Mouse (Mus musculus) kidney, adult 18-20 months (tissue): Measurements from ENCODE around the gene 4930512M02Rik.
"Not testable (repeated sequence)": the region's sequence is repeated elsewhere in the genome, so short reads cannot be mapped to it uniquely, and the experiment has no call there.

ENCODE experiments used
- DNase-seq: peaks from one replicate; pipeline ENCODE4 v3.0.0; 2021

4930512M02Rik gene

DNA sequence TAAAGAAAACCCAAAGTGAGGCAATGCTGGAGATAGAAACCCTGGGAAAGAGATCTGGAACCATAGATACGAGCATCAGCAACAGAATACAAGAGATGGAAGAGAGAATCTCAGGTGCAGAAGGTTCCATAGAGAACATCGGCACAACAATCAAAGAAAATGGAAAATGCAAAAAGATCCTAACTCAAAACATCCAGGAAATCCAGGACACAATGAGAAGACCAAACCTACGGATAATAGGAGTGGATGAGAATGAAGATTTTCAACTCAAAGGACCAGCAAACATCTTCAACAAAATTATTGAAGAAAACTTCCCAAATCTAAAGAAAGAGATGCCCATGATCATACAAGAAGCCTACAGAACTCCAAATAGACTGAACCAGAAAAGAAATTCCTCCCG lies at the start of gene 4930512M02Rik:
4930512M02Rik (minus strand) TSS at position 101 of the 400 bp plus-strand sequence.
- not testable (repeated sequence) for DNase-seq

DNA sequence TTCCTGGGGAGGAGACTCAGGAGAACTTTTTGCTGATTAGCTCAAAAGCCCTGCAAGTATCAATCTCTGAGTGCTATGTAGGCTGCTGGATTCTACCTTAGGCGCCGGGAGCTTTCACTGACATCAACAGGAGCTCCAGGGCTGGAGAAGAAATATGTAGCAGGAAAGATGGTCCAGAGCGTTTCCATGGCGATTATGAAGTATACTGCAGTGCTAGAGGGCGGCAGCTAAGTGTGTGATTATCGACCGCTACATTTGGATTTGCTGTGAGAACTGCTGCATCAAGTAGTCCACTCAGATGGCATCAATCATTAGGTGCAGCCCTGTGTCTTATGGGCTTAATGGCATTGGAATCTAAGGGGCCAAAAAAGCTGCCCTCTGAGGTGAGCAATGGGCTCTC lies 49.5 kb upstream of the 4930512M02Rik start:
- DNase-seq = no peak

DNA sequence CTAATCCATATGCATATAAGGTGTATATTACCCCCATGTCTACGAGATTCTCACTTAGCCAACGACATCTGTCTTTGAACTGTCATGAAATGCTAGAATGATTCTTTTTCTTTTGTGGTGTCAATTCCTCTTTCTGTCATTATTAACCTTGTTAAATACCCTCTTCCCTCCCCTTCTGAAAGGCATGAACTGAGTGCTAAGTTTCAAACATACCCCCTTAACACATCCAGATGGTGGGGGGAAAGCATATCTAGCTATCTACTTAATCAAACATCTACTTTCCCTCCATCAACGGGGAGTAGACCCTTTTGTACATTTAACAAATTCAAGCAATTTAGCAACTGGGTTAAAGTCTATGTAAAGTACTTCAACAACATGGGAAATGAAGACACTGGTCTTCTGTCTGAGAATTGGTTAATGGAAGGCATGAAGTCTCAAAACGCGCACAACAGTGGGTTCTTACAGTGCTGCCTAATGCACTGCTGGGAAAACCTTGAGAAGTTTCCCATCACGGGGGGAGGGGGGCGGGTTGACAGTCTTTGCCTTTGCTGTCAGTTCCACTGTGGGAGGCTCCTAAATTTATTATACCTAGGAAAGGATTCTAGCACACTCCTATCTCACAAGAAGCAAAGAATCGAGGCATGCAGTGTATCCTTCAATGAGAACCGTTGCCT lies 48.6 kb upstream of the 4930512M02Rik start:
- DNase-seq = no peak

DNA sequence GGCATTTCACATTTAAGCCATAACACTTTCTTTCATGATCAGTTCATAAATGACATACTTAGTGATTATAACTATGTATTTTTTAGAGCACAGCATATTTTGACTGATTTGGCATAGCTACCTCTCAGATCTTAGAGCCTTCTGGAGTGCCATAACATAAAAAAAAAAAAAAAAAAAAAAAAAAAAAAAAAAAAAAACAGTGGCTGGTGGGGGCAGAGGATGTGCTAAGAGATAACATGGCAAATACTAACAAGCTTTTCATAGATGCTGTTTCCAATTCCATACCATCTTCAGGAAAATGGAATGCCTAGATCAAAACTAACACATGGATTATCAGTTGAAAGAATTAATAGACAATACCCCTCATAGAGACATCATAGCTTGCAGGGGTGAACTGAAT lies 47.4 kb upstream of the 4930512M02Rik start:
- DNase-seq = no peak

DNA sequence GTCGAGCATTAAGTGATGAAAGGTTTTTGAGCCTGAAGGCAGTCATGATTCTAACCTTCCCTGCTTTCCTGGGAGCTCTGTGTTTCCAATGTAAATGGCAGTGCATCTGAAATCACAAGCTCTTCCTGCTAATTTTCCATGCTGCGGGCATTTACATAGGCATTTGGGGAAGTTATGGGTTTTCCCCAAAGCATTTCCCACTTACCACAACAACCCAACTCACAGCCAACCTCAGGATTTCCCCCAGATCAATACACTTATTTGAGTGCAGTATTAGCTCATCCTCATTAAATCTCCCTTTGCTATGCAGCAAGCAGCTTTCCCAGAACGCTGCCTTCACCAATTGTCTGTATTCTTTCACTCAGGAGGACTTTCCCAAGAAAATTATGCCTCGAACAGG lies 45.3 kb upstream of the 4930512M02Rik start:
- DNase-seq = no peak

DNA sequence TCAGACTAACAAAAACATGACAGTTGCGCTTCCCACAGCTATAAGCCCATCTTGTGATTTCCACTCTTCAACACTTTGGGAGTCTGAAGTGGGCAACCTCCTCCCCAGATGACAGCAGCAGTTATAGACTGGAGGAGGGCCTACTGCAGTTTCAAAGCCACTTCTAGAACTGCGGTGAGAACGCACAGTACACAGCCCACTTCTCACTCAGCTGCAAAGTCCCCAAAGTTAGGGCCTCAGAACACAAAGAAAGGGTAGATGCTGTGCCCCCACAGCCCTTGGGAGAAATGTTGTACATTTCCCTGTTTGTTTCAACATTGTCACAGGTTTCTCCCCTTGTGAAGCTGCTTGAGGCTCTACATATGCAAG lies 40.3 kb upstream of the 4930512M02Rik start:
- no peak for DNase-seq

DNA sequence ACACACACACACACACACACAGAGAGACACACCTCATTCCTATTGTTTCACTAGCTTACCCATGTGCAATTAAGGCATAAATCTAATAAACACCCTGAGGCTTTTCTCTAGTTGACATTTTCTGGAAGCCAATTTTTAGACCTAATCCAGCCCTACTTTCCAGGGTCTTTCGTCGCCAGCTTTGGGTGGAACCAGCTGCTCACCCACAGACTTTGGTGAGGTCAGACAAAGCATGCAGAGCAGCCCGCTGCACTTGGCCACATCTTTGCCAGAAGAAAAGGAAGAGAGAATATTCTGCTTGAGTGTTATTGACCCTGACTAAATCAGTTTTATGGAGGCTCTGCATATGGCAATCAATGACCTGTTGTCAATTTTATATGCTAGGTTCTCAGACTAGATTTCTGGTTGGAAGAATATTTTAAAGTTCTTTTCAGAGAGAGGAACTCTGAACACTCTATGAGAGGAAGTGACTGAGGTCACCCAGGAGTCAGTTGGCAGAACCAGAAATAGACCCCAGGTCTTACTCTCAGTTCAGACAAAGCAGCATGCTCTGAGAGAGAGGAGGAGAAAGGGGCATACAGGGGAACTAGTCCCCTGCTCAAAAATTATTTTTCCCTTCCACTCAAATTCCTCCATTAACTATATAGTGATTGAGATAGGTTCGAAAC lies 39.8 kb upstream of the 4930512M02Rik start:
- DNase-seq = no peak

DNA sequence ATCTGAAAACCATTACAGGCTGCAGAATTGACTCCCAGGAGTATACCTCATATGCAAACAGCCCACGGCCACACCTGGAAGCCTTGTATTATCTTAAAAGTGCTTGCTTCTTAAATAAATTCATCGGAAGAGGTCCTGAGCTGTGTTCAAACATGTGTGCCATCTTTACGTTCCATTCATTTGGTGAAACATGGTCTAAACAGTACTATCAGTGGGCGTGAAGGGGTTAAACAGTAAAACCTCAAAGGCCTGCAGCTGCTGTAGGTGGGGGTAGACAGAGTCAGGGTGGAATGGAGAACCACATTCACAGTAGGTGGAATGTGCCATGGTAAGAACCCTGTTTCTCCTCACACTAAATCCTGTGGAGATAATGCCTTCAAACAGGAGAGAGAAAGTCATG lies 33.0 kb upstream of the 4930512M02Rik start:
- DNase-seq = no peak

DNA sequence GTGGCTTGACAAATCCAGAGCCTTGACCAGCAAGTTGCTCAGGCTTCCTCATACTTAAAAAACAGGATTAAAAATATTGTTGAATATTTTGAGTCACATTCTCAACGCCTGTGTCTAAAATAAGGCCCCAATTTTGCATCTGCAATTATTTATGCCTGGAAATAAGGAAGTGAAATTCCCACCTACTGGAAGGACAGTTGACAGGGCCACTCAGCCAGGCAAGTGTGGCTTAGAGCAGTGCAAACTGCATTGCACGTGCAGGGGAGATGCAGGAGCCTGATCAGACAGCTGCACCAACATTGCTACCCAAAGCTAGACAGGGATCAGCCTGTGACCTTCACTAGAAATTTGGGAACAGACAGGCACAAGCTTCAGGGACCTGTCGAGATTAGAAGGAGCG lies 31.2 kb upstream of the 4930512M02Rik start:
- no peak for DNase-seq

DNA sequence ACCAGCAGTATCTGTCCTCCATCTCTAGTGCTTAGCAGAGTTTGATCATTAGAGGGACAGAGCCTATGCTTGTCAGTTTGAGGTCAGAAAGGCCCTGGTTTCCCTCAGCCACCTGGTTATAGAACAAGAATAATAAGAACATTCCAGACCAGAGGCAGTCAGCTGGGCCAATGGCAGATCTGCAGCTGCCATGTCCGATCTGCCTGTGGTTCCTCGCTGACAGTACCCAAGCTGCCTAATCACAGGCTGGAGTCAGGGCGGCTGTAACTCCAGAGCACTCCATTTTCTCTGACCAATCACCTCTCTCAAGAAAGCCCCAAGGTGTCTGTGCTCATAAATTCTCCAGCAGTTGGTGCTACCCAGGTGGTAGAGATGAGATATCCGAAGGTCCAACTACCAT lies 30.0 kb upstream of the 4930512M02Rik start:
- no peak for DNase-seq

DNA sequence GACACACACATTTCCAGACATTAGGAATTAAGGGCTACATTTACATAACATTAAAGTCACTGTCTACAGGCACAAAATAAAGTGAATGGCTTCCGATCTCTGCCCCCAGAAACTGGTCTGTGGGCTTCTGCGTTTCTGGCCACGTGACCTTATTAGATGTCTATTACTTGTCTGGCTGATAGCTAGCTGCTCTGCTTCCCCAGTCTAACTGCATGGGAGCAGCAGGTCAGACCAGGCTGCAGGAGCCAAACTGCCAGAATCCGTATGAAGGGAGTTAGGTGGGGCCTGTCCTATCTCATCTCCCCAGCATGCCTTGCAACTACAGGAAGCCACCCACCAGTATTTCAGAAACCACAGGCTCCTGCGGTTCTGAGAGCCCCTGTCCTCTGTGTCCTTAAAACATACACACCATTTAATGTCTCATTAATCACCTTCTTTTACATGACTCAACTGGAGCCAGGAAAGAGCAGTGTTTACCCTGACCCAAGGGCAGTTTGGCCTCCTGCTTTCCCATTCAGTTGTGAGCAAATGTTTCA lies 29.4 kb upstream of the 4930512M02Rik start:
- DNase-seq = no peak

DNA sequence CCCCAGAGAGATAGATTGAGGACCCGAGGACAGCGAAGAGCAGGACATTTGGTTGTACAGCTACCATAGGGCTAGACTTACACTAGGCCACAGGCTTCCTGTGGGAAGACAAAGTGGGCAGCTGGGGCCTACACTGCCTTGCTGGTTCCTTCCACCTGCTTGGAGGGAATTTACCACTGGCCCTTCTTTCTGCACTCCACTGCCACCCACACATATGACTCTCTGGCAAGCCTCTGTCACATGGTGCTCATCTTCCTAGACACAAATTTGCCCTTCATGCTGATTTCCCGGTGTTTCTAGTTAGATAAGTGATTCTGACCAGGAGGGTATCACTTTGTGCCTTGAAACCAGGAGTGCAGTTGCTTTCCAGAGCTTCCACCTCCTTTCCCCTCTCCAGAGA lies 28.8 kb upstream of the 4930512M02Rik start:
- DNase-seq = no peak

DNA sequence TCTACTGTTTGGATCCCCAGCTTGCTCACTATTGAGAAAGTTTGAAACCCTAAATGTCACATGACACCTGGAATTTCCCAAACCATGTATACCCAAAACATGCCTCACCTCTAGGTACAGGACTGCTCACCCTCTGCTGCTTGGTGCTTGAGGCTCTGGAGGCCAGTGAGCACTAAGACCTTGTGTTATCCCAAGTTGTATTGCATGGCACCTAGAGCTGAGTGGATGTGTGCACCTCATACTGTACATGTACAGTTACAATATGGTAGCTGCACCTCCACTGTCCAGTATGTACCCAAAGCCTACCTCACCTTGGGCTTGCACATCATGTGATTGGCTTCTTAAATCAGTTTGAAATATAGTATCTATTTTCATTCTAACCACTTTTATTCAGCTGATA lies 16.7 kb upstream of the 4930512M02Rik start:
- no peak for DNase-seq

DNA sequence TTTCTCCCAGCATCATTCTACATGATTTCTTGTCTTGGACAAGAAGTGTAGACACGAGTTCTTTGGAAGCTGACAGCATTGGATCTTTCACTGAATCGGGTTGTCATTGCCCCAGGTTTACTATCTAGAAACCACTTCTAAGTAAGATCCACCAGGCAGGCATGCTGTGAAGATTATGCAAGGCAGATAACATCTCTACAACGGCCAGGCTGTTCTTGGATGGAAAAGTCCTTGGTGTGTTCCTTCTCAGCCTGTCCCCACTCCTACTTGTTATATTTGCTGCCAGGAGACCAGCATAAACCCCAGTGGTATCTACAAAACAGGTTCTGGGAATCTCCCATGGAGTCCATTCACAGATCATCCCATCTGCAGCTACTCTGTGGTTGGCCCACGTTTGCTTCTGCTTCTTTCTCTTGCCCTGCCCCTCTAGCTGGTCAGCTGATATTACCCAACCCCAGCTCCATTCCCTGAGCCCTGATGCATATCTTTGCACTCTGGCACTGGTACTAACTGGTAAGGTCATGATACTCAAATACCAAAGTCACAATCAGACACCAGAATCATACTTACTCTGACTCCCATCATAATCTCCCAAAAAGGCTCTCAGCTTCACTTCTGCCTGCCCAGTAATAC lies 3.4 kb downstream of the 4930512M02Rik start:
- no peak for DNase-seq

DNA sequence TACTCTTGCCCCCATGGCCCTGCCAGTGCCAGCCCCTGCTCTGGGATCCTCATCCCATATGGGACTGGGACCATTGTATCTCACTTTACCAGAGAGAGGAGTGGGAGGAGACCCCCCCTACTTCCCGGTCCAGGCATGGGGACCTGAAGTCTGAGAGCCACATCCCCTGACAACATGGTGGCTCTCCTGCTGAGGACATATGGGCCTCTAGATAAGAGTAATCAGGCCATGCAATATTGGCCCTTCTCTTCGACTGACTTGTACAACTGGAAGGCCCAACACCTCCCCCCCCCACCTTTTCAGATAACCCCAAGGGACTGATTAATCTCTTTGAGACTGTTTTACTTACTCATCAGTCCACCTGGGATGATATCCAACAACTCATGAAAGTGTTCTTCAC lies 18.4 kb downstream of the 4930512M02Rik start:
- no peak for DNase-seq

DNA sequence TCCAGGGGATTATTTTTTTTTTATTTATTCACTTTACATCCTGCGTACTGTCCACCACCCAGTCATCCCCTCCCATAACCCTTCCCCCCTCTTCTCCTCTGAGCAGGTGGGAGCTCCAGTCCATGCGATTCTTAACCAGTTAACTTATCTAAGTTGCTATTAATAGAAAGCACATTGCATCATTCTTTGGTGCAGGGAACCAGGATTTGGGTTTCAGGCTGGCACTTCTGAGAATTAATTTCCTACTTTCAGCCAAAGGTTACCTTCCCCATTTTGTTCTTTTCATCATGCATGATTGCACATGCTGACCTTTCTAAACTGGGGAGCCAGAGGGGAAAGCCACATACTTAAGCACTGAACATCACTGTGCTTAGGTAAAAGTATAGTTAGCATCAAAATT lies 40.3 kb downstream of the 4930512M02Rik start:
- DNase-seq = no peak

DNA sequence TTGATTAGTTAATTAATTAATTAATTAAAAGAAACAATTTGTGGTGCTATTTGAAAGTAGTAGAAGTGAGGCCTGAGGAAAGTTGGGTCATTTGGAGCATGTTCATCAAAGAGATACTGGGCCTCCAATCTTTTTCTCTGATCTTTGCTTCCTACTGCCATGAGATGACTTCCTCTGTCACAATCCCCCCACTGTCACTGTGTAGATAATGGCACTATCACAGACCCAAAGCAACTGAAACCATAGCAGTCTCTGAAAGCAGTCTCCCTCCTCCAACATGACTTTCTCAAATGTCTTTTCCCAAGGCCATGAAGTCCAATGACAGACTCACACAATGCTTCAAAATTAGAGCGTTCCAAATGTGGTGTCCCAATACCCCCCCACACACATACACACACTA lies 41.2 kb downstream of the 4930512M02Rik start:
- no peak for DNase-seq

DNA sequence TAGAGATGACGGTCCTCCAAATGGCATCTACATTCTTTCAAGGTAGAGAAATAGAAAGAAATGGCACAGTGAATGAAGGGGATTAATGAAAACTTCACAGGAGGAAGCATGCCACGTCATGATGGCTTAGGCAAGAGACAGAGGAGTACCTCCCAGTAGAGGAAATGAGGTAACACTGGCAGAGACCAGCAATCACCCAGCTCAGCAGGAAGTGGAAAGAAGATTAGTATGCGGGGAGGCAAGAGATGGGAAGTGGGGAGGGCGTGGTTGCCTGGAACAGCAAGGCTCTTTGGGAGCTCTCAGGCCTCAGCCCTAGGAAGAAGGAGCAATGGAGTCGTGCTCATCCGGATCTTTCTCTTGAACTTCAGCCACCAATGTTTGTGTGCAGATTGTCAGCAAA lies 53.9 kb downstream of the 4930512M02Rik start:
- no peak for DNase-seq

DNA sequence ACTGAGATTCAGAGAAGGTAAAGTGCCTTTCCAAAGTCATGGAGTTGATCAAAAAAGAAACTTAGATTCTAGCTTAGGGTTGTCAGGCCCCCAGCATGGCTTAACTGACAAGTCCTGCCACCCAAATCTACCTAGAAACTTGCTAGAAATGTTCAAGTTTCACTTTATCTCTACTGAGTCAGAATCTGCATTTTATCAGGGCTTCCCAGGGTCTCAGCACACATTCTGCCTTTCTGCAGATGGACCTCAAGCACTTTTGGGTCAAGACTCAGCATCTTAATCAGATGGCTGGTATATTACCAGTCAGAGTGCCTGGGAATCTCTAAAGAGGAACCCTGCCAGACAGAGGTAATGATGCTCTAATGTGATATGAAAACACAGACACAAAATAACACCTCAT lies 56.9 kb downstream of the 4930512M02Rik start:
- DNase-seq = no peak

DNA sequence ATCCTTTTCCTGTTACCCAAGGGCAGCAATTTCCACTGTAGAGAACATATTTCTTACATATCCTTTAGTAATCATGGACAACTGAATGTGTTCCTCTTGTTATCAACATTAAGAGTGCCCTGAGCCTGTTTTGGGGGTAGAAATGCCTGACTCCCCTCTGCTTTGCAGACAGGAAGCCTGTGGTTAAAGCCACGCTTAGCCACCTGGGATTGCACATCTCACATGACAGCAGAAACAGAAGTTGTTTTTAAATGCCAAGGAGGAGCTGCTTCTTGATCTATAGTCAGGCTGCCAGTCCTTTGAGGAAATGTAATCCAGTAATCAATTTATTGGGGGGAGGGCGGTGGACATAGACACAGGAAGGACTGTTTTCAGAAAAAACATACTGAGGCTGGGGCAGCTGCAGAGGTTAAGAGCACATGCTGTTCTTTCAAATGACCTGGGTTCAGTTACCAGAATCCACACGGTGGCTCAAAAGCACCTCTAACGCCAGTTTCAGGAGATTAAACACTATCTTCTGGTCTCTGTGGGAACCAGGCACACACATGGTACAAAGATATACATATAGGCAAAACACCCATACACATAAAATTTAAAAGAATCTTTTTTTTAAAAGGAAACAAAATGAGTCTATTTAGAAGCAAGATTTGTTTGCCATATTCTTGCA lies 58.0 kb downstream of the 4930512M02Rik start:
- no peak for DNase-seq

DNA sequence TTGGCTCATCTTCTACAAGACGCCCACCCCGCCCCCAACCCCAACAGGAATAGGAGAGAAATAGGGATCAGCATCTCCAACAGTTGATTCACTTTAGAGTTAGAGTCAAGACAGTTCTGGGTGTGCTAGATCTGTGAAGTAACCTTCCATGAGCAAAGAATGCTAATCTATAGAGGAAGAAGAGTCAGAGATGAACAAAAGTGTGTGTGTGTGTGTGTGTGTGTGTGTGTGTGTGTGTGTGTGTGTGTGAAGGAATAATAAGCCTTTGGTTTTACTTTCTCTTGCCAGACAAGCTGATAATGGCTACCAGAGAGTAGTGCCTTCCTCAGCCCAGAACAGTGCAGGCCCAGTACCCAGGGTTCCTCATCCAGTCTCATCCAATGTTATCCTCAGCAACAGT lies 59.6 kb downstream of the 4930512M02Rik start:
- no peak for DNase-seq

DNA sequence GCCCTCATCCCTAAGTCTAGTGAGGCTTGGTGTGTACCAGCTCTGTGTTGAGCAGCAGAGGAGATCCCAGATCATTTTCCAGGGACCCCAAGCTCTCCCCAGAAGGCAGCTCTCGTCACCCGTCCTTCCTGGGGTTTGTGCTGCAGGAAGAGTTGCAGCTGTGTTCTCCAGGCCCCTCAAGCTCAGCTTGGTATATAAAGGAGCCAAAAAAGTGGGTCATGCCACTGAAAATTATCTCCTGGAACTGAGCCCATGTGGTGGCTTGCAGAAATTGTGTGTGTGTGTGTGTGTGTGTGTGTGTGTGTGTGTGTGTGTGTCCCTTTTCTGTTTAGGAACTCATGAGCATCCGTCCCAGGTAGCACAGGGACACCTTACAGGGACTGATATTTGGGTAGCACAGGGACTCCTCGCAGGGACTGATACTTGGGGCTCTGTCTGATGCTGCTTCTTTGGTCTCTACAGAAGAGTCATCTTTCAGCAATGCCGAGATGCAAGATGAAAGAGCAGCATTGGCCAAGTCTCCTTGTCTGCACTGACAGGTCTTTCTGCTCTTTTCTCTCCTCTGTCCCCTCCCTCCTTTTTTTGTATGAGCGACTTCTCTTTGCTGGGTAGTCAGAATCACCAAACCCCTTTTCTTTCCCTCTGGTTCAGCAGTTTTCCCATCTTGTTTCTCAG lies 62.4 kb downstream of the 4930512M02Rik start:
- DNase-seq = no peak
